Comparison of ENCODE assay signal across 9 mouse cellular contexts in the genomic region with DNA sequence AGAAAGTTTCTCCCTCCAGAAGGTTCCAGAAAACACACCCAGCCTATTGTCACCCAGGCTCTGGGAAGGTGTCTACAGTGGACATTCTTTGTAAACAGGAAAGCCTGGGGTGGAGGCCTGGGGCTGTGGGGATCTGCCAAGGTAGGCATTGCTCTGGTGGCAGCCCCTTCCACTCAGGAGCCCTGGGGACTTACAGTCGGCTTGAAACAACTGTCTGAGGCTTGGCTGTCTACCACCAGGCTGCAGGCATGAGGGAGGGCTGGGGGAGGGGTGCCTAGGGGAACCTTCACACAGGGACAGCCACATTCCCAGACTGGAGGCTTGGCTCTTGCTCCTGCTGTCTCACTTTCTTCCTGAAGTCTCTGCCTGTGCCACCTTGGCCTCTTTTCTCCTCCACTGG. TPM values are rescaled to one million over a fixed set of nuclear protein-coding genes. Genes with fewer than 3 reads are reported as not detected.
A peak's percentile ranks its signal among the peaks of the same experiment; 100 is the strongest.
DNase-seq lines count a peak whose midpoint lies in the region; ATAC-seq and TF ChIP-seq lines count a peak whose summit lies in the region.
"Had no signal": no experiment of that assay in that cellular context is flagged by ENCODE, and none has a peak within 500 bp of the region (broad histone marks: within the 10 kb centered on the region; RNA-seq: fewer than 3 reads in every experiment).

No protein-coding gene starts in this region.

- H3K36me3 ChIP-seq in heart, embryonic 12.5 days: peaks cover 14% of the 10 kb centered on the region
- H3K36me3 ChIP-seq in limb, embryonic 14.5 days (ENCODE audit: control insufficient read depth, insufficient read depth, low read length): peaks cover 17% of the 10 kb centered on the region
- no peaks in the 10 kb centered on the region for H3K36me3 ChIP-seq in midbrain, embryonic 14.5 days (ENCODE audit: control insufficient read depth, insufficient read depth, low read length)

- no peak for TF ChIP-seq POLR2A in limb, embryonic 14.5 days (IDR thresholded peaks at IDR 0.05; ENCODE audit: borderline replicate concordance, extremely low read depth, insufficient read depth, insufficient read length)

- H3K4me3 ChIP-seq in heart, embryonic 12.5 days: no peak overlapping the region
- H3K4me3 ChIP-seq in limb, embryonic 14.5 days (replicated peaks; ENCODE audit: low read length): no peak overlapping the region
- H3K4me3 ChIP-seq in midbrain, embryonic 14.5 days (replicated peaks; ENCODE audit: low read depth, low read length): no peak overlapping the region

- no peaks in the 10 kb centered on the region; the same call in 1 of the 2 replicates for H3K27me3 ChIP-seq in heart, embryonic 12.5 days (replicated peaks)
- H3K27me3 ChIP-seq in limb, embryonic 14.5 days (ENCODE audit: control insufficient read depth, insufficient read depth, low read length): no peaks in the 10 kb centered on the region
- H3K27me3 ChIP-seq in midbrain, embryonic 14.5 days (ENCODE audit: control insufficient read depth, insufficient read depth, low read length): no peaks in the 10 kb centered on the region

- H3K4me2 ChIP-seq in heart, embryonic 12.5 days: no peak overlapping the region
- no peak overlapping the region for H3K4me2 ChIP-seq in limb, embryonic 14.5 days (replicated peaks; ENCODE audit: low read depth, low read length, severe bottlenecking)
- H3K4me2 ChIP-seq in midbrain, embryonic 14.5 days (ENCODE audit: low read length): no peak overlapping the region

- peak; percentile 41; the same call in 1 of the 2 replicates for ATAC-seq in heart, embryonic 12.5 days (ENCODE audit: insufficient number of reproducible peaks, low FRiP score)
- peak; percentile 53 for ATAC-seq in limb, embryonic 14.5 days (ENCODE audit: low FRiP score, low read depth)
- ATAC-seq in cerebellum, adult (ENCODE audit: insufficient number of reproducible peaks, low FRiP score, low TSS enrichment): no peak
- no peak for ATAC-seq in midbrain, embryonic 14.5 days (ENCODE audit: low FRiP score, low TSS enrichment)

- H3K4me1 ChIP-seq in heart, embryonic 12.5 days (replicated peaks): peaks cover 70% of the 10 kb centered on the region
- H3K4me1 ChIP-seq in limb, embryonic 14.5 days (ENCODE audit: control insufficient read depth, insufficient read depth, low read length): peaks cover 52% of the 10 kb centered on the region
- peaks cover 18% of the 10 kb centered on the region; the same call in 1 of the 2 replicates for H3K4me1 ChIP-seq in midbrain, embryonic 14.5 days (ENCODE audit: control insufficient read depth, insufficient read depth, low read length)

- peak overlapping the region; percentile 15; the same call in 1 of the 2 replicates for H3K9ac ChIP-seq in heart, embryonic 12.5 days
- H3K9ac ChIP-seq in limb, embryonic 14.5 days (ENCODE audit: low read depth, low read length, severe bottlenecking): no peak overlapping the region
- H3K9ac ChIP-seq in midbrain, embryonic 14.5 days (replicated peaks; ENCODE audit: low read length): no peak overlapping the region; the same call in 1 of the 2 replicates

- WGBS in heart, embryonic 12.5 days: 0% methylated on average over 1 of the region's 1 CpGs
- WGBS in limb, embryonic 14.5 days: 0% methylated on average over 1 of the region's 1 CpGs
- 11% methylated on average over 1 of the region's 1 CpGs for WGBS in midbrain, embryonic 14.5 days

- intact Hi-C loops in heart, postnatal 14 days (cut with DNase I): no loop called here

- H3K9me3 ChIP-seq in heart, embryonic 12.5 days (replicated peaks): no peaks in the 10 kb centered on the region
- H3K9me3 ChIP-seq in limb, embryonic 14.5 days (ENCODE audit: control insufficient read depth, low read length): no peaks in the 10 kb centered on the region
- no peaks in the 10 kb centered on the region for H3K9me3 ChIP-seq in midbrain, embryonic 14.5 days (ENCODE audit: control insufficient read depth, low read length)

- peak; percentile 96 for DNase-seq in heart, adult 11 months
- no peak for DNase-seq in heart, postnatal 14 days
- DNase-seq in ZHBTc4 (ENCODE audit: low read depth, low spot score): peak; percentile 50
- DNase-seq in limb, embryonic 14.5 days (ENCODE audit: low spot score): peak; percentile 49
- no peak for DNase-seq in ovary, postnatal 14 days (ENCODE audit: low spot score)
- no peak for DNase-seq in midbrain, embryonic 14.5 days
- DNase-seq: thymus, adult 2 months had no signal

- H3K27ac ChIP-seq in heart, embryonic 12.5 days (ENCODE audit: poor library complexity, severe bottlenecking): peak overlapping the region; percentile 66
- H3K27ac ChIP-seq in limb, embryonic 14.5 days (replicated peaks; ENCODE audit: low read depth, low read length): peak overlapping the region; percentile 77
- H3K27ac ChIP-seq in midbrain, embryonic 14.5 days (replicated peaks; ENCODE audit: low read depth, low read length): no peak overlapping the region

RNA-seq across cellular contexts. Expression of a gene that starts 58.1 kb away (rescaled TPM):
- 10 to 100 TPM; 38.8 to 42.2 TPM for total RNA-seq in heart, postnatal 14 days (2021)
- polyA plus RNA-seq in heart, embryonic 12.5 days (2016; fragmentation: Nextera tagmentation; extraction: Ambion mirVana): 7.8 and 8.6 TPM in 2 replicates
- 56.8 and 80.3 TPM in 2 replicates for polyA plus RNA-seq in limb, embryonic 14.5 days (2012; rRNA removed)
- polyA plus RNA-seq in limb, embryonic 14.5 days (2014; fragmentation: Nextera tagmentation; extraction: Ambion mirVana): 13.8 and 17.0 TPM in 2 replicates
- polyA plus RNA-seq in midbrain, embryonic 14.5 days (2014; fragmentation: Nextera tagmentation; extraction: Ambion mirVana): 1.9 and 2.5 TPM in 2 replicates

Comparison
In these comparisons a context has a peak if more than half of its experiments do, and no peak if none do; other contexts are left out.
1. DNase-seq: peak in heart, adult 11 months (single experiment), ZHBTc4 (single experiment) and limb, embryonic 14.5 days (single experiment); none in heart, postnatal 14 days (0 of 2), ovary, postnatal 14 days (single experiment) and midbrain, embryonic 14.5 days (single experiment).
2. ATAC-seq: peak in heart, embryonic 12.5 days (single experiment) and limb, embryonic 14.5 days (single experiment); none in cerebellum, adult (single experiment) and midbrain, embryonic 14.5 days (single experiment).